Mouse (Mus musculus) kidney, postnatal 14 days (tissue): Measurements from ENCODE around the gene Nfu1.
A peak's percentile ranks its signal among the peaks of the same experiment; 100 is the strongest.

Experiments used
- DNase-seq: peaks from one replicate; pipeline ENCODE4 v3.0.0; 2022; ENCODE audit warnings: mixed read lengths

Gene Nfu1

DNA sequence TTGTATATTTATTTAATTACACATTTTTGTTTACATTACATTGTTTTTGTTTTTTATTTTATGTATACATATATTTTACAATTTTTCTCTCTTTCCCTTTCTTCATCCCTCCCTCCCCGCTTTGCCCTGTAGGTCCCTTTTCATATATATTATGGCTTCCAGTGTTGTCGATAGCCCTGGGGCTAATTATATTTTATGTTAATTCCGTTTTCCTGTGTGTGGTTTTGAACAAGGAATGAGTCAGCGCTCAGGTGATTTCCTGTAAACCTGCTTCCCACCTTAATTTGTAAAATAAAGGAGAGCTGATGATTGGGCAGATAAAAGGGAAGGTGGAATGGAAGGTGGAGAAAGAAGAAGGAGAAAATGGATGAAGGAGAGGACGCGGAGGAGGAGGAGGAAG is at the start of gene Nfu1:
Gene Nfu1, plus strand, starts transcription at position 350 of the 400 bp plus-strand sequence.
- no peak for DNase-seq

DNA sequence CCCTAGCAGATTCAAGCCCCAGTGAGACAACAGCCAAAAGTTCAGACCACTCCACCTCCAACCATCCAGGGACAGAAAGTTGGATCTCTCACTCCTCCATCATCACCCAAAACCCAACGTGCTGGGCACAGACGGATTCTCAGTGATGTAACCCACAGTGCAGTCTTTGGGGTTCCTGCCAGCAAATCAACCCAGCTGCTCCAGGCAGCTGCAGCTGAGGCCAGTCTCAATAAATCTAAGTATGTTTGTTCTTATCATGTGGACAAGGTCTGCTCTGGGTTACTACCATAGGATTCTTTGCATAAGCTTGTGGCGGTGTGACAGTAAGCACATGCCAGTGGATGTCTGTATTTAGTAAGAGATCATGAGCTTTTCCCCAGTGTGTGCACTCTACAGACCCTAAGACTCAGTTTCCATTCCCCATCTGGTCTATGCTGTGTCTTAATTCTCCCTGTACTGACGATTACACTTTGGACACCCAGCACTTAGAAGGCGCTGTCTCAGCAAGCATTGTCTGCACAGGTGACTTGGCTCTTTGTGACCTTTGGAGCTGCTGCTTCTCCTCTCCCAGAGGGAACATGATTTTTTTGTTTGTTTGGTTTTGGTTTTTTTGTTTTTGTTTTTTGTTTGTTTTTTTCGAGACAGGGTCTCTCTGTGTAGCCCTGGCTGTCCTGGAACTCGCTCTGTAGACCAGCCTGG is 44.9 kb upstream of the Nfu1 start:
- DNase-seq, result no peak

DNA sequence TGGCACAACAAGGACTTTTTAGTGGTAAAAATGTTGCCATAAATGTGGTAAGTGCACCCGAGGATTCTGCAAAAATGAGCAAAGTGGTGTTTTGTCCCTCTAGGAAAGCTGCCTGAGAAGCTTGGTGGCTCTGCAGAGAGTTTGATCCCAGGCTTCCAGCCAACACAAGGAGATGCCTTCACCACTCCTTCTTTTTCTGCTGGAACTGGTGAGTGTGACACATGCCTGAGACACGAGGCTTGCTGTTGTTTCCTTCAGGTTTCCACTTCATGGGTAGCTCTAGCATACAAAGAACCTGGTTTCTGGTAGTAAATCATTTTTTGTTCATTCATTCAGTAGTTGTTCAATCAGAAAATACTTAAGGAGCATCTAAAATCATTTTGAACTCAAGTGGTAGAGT is 41.9 kb upstream of the Nfu1 start:
- DNase-seq, result no peak

DNA sequence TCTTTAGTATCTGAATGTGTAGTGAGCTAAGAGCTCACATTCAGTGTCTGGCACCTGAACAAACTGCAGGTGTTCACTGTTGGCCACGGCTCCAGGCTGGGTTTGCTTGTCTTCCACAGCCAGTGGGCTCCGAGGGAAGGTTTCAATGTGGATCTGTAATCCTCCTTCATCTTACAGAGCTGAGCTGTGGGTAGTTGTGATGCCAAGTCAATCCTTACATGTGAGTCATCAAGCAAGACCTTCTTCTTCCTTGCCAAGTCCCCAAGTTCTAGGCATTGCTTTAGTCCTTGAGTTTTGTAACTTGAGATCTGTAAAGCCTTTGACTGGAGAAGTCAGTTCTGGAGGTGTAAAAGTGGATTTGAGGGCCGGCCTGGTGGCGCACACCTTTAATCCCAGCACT is 35.1 kb upstream of the Nfu1 start:
- no peak for DNase-seq

DNA sequence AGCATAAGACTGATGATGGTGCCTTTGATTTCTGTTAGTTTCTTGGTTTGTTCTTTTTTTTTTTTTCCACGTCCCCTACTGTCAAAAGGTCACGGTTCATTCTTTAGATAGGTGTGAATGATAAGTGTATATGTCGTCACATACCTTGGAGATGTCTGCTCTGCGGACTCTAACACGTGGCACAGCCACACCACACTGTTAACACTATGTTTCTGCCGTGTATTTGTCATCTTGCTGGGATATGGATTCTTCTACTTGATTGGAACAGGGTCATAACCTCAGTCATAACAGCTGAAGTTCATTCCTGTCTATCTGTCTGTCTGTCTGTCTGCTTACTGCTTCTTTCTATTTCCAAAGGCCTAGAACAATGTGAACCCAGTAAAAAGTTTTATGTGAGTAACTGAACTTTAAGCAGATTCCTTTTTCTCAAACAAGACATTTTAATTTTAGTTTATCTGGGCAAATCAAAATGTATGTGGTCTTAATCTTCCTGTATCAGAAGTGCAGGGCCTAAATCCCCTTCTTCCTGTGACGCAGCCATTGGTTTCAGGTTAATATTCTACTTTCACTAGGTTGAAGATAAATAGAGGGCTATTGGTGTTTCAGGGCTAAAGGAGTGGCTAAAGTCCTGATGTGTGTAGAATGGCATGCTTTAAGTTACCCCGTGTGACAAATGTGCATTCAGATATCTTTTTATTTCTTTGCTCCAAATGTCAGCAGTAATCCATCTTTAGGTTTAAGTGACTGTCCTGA is 30.7 kb upstream of the Nfu1 start:
- no peak for DNase-seq

DNA sequence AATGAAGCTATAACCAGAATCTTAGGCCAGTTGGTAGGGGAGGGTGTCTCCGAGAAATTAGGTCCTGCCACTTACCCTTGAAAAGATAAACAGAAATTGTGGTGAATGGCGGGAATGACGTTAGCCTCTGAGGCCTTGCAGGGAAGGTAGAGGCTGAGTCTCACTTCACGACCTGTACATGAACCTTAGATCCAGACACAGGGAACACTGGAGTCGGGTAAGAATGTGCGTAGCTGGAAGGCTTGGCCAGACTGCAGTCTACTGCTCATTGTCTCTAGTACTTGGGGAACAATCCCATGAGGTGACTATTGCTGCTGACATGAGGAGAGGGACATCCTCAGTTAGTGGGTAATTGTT is 30.1 kb upstream of the Nfu1 start:
- no peak for DNase-seq

DNA sequence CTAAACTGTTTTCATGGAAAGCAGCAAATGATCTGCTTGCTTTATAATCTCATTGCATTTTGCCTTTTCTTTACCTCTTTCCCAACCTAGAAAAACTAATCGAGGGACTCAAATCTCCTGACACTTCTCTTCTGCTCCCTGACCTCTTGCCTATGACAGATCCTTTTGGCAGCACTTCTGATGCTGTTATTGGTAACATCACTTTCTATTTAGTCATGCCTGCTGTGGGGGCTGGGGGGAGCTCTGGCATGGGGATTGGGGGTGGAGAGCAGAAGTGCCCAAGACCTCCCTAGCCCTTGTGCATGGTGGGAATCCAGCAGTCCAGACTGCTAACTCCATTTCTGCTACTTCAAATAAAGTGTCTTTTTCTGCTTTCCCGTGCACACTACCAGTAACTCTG is 27.8 kb upstream of the Nfu1 start:
- DNase-seq, result no peak

DNA sequence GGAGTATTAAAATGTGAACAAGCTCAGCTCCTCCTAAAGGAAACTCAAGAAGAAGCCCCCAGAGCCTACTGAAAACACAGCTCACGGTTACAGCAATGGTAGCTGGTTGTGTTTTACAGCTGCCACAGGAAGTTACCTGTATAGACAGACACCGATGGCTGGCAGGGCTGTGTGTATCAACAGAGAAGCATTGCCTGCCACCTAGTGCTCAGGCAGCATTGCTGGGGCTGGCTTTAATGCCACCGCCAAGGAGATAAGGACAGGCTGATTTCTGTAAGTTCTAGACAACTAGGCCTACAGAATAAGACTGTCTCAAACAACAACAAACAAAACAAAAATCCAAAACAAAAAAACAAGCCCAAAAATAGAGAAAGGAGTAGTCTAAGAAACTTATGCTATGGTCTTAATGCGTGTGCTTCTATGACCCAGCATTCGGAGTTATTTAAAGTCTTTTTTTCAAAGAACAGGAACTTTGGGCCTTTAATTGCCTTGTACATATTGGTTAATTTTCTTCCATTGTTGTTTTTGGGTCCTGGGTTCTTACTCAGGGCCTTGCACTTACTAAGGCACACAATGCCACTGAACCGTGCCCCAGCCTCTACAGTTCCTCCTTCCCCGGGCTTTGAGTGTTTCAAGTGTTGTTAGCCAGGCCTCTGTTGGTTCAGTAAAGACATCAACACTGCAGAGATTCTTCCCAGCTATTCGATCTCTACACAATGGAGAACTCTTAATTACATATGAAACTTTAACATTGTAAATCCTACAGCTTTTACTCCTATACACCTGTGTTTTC is 23.5 kb upstream of the Nfu1 start:
- DNase-seq, result no peak

DNA sequence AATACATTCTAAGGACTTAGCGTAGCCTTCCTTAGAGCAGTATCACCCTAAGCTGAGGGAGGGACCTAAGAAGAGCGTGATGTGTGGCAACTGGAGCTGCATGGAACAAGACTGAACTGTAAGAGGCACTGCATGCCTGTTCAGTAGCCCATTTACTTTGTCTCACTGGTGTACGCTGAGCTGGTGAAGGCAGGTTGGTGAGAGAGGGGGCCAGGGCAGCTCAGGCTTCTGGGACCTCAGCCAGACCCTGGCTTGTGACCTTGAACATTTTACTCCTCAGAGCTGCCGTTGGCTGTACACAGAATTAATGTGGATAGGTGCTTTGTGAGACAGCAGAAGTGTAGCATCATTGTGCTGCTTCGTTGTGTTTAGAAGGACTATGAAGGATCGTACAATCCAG is 19.5 kb upstream of the Nfu1 start:
- DNase-seq, result peak; percentile 58

DNA sequence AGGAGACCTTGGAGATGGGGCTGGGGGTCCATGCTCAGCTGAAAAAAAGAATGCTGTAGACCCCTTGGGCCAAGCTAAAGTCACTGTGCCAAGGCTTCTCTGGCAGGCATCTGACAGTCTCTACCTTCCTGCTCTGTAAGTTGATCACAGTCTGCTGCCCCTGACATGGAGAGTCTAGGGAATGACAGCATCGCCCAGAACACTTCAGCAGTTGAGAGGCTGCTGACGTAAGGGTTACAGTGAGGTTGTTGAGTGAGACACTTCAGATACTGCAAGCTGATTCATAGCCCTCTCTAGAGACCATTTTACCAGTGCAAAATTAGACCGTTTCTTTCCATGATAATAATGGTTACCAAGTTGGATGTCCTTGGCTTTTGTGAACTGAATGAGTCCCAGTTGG is 18.0 kb upstream of the Nfu1 start:
- DNase-seq, result no peak

DNA sequence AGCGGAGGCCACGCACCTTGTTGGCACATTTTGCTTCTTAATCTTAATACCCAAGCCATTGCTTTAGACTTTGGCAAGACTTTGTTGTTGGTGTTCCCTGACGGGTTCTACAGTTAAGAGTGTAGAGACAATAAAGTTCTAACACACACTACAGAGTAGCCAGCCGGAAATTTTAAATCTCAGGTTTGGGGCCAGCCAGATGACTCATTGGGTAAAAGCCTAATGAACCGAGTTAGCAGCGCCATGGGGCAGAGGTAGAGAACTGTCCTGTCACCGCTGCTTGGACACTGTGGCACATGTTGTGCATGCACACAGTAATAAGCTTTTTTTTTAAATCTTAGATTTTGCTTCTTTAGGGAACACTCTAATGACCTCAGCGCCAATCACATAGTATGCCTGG is 16.7 kb upstream of the Nfu1 start:
- DNase-seq, result no peak

DNA sequence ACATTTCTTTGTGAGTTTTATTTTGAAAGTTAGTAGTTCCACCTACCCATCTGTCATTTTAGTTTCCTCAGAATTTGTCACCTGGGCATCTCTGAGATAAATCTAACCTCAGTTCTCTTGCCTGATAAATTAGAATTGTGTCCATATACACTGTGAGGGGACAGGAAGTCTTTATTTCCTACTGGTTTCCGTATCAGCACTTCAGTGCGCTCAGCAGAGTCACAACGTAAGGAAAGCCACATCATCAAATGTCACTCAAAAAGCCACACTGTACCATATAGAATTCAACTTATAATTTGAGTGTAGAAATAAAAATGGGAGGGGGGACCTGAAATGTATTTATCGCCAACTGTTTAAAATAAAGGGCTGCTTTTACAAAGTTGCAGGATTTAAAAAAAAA is 14.8 kb upstream of the Nfu1 start:
- DNase-seq, result no peak

DNA sequence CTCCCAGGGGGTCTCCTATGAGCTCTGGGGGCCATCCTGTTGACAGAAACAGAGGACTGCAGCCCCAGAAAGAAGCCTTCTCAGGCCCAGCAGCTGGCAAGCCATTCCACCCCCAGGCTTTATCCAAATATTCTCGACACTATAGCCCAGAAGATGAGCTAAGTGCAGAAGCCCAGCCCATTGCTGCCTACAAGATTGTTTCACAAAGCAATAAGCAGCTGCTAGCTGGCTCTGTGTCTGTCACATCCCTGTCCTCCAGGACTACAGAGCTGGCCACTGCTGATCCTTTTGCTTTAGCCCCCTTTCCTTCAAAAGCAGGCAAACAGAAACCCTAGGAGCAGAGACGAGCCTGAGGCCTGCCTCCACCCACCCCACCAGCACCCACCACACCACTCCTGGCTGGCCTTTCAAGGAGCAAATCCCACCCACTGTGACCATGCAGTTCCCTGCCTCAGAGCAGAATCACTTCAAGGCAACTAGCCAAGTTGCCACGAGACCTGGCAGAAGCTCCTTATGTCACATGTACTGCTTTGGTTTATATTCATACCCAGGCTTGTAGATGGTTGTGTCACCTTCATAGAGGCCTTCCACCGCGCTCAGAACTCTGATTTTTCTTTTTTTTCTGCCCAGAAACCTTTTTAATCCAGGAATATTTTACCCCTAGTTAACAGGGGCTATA is 12.3 kb upstream of the Nfu1 start:
- DNase-seq, result peak; percentile 53

DNA sequence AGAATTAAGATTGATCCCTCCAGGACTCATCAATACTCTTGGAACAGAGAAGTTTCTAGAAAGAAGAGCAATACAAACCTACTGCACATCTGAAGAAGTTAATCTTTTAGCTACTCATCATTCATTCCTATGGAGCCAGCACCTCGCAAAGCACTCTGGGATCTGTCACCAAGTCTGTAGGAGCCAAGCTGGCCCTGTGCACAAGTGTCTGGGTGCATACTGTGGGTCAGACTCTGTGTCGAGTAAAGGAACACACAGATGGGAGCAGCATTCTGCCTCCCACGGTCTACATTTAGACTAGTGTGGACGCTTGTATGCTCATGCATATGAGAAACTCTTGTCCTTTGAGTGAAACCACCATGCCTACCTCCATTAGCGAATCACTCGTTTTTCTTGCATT is 11.7 kb upstream of the Nfu1 start:
- no peak for DNase-seq

DNA sequence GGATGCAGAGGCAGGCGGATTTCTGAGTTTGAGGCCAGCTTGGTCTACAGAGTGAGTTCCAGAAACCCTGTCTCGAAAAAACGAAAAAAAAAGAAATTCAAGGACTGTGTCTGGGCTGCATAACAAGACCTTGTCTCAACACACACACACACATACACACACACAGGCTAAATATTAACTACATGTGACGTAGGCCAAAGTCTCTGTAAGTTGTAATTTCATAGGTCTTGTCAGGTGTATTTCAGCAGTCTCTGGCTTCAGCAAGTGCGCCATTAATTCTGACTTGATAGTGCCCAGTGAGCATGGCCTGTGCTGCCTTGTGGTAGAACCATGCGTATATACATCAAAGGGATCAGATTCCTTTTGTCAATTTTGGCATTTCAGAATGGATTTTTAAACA is 7.0 kb upstream of the Nfu1 start:
- peak; percentile 54 for DNase-seq

DNA sequence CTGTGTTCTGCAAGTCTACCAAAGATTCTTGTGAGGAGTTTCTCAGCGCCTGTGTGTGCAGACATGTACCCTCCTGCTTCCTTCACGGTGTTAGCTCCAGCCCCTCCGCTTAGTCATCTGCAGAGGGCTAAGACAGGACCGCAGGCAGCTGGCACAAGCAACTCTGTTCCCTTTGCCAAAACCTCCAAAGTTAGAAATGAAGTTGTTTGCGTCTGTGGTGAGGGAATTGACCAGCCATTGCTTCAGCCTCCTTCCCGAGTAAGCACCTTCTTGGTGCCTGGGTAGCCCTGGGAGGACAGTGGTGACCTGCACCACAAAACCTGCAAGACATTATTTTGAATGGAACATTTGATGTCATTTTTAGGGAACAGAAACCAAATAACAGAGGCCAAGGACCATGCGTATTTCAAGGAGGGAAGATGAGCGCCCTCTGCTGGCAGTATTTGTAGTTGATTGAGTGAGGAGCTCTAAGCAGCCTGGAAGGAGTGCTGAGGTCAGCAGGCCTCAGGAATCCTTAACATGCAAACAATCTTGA is 6.4 kb upstream of the Nfu1 start:
- peak; percentile 91 for DNase-seq

DNA sequence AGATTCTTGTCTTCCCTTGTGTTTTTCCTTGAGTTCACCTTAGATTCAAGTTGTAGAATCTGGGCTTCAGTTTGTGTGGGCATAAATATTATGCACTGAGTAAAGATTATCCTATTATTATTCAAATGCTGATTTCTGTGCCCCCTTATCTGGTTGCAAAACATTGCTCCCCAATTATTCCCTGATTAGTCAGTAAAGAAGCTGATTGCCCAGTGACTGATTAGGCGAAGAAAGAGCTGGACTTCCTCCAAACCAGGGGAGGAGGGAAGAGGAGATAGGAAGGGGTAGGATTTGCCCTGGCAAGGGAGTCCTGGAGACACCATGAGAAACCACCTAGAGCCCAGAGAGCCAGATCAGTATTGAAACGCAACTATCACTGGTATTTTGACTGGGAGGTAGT is 4.9 kb upstream of the Nfu1 start:
- no peak for DNase-seq

DNA sequence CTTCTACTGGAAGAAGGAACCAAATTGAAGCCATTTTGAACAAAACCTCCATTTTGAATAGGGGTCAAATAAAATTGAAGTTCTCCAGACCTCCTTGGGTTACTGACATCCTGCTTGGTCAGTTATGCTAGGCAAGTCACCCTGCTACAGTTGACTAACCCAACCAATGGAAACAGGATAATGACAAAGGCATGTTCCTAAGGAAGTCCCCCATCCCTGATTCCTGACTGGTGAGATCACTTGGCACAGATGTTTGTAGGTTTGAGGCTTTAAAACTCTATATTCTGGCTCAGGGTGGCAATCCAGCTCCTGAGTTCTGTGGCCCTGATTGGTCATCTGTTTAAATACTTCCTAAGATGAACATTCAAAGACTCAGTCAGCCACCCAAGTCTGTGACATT is 3.5 kb upstream of the Nfu1 start:
- DNase-seq, result no peak

DNA sequence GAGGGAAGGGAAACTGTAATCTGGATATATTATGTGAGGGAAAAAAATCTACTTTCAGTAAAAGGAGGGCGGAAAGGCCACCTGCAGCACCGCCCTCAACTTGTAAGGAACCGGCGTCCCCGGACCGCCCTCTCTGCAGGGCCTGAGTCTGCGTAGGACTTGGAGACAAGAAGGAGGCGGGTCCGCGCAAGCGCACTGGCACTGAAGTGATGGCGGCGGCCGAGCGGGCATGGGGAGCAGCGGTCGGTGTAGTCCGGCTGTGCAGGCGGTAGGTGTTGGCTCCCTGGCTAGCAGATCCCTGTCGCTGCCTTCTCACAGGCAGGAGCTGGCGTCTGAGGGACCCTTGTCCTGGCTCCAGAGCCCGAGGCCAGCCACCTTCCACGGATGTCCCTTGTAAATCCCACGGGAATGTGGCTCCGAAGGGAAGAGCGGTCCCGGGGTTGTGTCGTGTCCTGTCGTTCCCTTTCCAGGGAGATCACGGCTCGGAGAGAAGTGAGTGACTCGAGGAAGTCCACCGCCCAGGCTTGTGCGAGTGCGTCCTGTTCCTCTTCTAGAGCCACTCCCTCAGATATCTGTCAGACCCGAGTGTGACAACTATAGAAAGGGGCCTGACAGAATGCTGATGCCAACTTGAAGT is 774 bp downstream of the Nfu1 start:
- peak; percentile 96 for DNase-seq

DNA sequence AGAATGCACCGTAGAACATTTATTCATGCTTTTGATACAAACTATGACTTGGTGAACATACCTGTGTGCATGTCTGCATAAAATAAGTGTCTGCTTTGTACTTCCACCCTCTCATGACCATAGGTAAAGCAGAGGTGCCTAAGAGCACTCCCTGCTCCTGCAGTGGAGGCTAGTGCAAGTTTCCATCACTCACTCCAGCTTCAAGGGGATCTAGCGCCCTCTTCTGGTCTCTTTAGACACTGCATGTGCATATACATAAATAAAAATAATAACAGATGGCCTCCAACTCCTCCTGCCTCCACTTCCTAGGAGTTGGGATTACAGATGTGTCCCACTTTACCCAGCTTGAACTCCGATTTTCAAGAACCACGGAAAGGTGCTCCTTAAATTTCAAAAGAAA is 7.9 kb downstream of the Nfu1 start:
- DNase-seq, result peak; percentile 41

DNA sequence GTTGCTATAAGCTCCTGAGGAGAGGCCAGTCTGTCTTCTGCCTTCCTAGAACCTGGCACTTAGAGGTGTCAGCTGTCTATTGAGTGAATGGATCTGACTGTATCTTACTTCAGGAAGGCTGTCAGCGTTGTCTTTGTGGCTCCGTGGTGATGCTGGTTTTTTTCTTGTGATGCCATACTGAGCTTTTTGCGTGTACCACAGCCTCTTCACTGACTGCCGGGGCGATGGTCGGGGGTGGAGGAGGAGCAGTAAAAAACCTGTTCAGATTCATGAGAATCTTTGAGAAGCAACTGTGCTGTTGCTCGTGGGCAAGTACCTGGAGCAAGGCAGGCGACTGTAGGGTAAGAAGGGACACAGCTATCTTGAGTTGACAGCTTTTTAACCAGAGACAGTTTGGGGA is 9.8 kb downstream of the Nfu1 start:
- DNase-seq, result no peak

DNA sequence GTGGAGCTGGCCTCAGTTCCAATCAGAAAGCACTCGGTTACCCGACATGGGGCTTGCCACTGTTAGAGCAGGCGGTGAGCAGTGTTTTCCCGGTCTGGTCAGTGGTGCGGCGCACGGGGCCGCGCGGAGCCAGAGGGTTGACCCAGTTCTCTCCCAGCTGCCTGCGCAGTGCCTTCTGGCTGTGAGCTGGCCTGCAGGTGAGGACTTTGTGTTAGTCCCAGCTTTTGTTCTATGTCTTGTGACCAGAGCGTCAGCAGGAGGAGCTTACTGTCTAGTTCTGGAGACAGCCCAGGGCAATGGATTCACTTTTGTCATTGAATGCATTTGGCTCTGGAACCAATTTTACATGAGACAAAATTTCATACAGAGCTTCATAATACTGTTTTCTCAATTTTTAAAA is 12.8 kb downstream of the Nfu1 start:
- no peak for DNase-seq

DNA sequence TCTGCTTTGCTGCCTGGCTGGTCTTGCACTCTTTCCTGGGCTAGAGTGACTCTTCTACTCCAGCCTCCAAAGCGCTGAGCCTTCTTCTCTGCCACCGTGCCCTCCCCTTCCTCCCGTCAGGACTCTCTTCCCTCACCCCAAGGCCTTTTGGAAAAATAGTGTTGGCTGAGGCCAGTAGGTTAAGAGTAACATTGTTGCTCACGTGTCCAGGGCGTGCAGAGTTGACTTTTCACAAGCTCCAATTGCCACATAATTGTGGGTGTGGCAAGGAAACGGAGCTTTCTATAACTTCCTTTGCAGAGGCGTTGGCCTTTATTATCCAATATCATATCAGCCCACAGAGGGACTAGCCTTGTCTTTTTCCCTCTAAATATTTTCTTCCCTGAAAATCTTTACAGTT is 17.9 kb downstream of the Nfu1 start:
- no peak for DNase-seq
